Mouse (Mus musculus) forebrain, embryonic 16.5 days (tissue): ENCODE measurements at regions not wholly inside any gene's neighbourhood (a gene's known extent, or its start where the extent isn't known, plus 50 kb on each side); places are given as distances from the start of the nearest gene placed in this dataset.

Experiments
- ATAC-seq: fragments of 200-750 bp; cut with Nextera tagmentation; 2 replicates; pipeline ENCODE4 v1.8.0; 2017; ENCODE audit warnings: mild to moderate bottlenecking, moderate library complexity
- H3K27ac ChIP-seq: fragments of 300-500 bp; sonication (generic); 2 replicates; pipeline ENCODE4 v1.5.1; 2014; ENCODE audit warnings: low read length, control low read depth
- H3K27me3 ChIP-seq: fragments of 300-500 bp; sonication (generic); replicated peaks from 2 replicates; pipeline ENCODE4 v1.6.1; 2014; ENCODE audit warnings: low read length; ENCODE audit not compliant: control insufficient read depth, insufficient read depth
- H3K36me3 ChIP-seq: fragments of 300-500 bp; sonication (generic); 2 replicates; pipeline ENCODE4 v1.6.1; 2014; ENCODE audit not compliant: control insufficient read depth, insufficient read depth
- H3K4me1 ChIP-seq: fragments of 300-500 bp; sonication (generic); replicated peaks from 2 replicates; pipeline ENCODE4 v1.6.1; 2014; ENCODE audit warnings: low read length; ENCODE audit not compliant: control insufficient read depth, insufficient read depth
- H3K4me2 ChIP-seq: fragments of 300-500 bp; sonication (generic); 2 replicates; pipeline ENCODE4 v1.6.1; 2014; ENCODE audit warnings: mild to moderate bottlenecking, low read length, control low read depth
- H3K4me3 ChIP-seq: fragments of 300-500 bp; sonication (generic); replicated peaks from 2 replicates; pipeline ENCODE4 v1.5.1; 2014; ENCODE audit warnings: mild to moderate bottlenecking, low read length, control low read depth
- H3K9ac ChIP-seq: fragments of 300-500 bp; sonication (generic); replicated peaks from 2 replicates; pipeline ENCODE4 v1.6.1; 2014; ENCODE audit warnings: low read depth, low read length, control low read depth
- H3K9me3 ChIP-seq: fragments of 300-500 bp; sonication (generic); 2 replicates; pipeline ENCODE4 v1.6.1; 2016; ENCODE audit warnings: low read length; ENCODE audit not compliant: control insufficient read depth
- WGBS: fragments of 180-500 bp; shearing (Covaris S2); extraction: QIAGEN DNeasy Blood & Tissue Kit; methylation state at CpG from one replicate; pipeline ENCODE4 v1.1.7; 2014; 5-methylcytosine and 5-hydroxymethylcytosine counted together

- ATAC-seq = no peak
- H3K4me1 ChIP-seq = peaks cover 11% of the 10 kb centered on the region
- no peak overlapping the region for H3K9ac ChIP-seq
- no peaks in the 10 kb centered on the region for H3K27me3 ChIP-seq
- no peaks in the 10 kb centered on the region for H3K9me3 ChIP-seq
- H3K4me2 ChIP-seq = no peak overlapping the region
- WGBS = 94% methylated on average over 3 of the region's 3 CpGs
- no peaks in the 10 kb centered on the region for H3K36me3 ChIP-seq
- H3K4me3 ChIP-seq = no peak overlapping the region
- no peak overlapping the region for H3K27ac ChIP-seq
These were observed 291.0 kb downstream of the Pdcd6ip start for GRCm38 (mm10) chr9:113417106-113417505.

- Histone ChIP-seq H3K4me1 (peaks cover 11% of the 10 kb centered on the region), H3K27me3 (no peaks in the 10 kb centered on the region), H3K27ac (no peak overlapping the region), H3K9ac (0 out of 2 replicates have a peak overlapping the region, but pooled peaks have one; percentile 23), H3K4me3 (no peak overlapping the region), H3K4me2 (no peak overlapping the region), H3K36me3 (no peaks in the 10 kb centered on the region), H3K9me3 (no peaks in the 10 kb centered on the region)
- peak; percentile 52 for ATAC-seq
- WGBS = 13% methylated on average over 5 of the region's 5 CpGs
These were observed 292.5 kb downstream of the Pdcd6ip start for GRCm38 (mm10) chr9:113415511-113415931.

- Histone ChIP-seq H3K27me3 (no peaks in the 10 kb centered on the region), H3K4me3 (no peak overlapping the region), H3K9ac (no peak overlapping the region), H3K4me1 (peaks cover 11% of the 10 kb centered on the region), H3K36me3 (no peaks in the 10 kb centered on the region), H3K9me3 (no peaks in the 10 kb centered on the region), H3K27ac (no peak overlapping the region), H3K4me2 (no peak overlapping the region)
- 49% methylated on average over 1 of the region's 1 CpGs for WGBS
- no peak for ATAC-seq
These were observed 293.4 kb downstream of the Pdcd6ip start for GRCm38 (mm10) chr9:113414690-113415089.

GRCm38 (mm10) chr9:113413851-113414250 lies 294.2 kb downstream of the Pdcd6ip start:
- H3K9ac ChIP-seq = no peak overlapping the region

GRCm38 (mm10) chr9:113411638-113412037 lies 296.4 kb downstream of the Pdcd6ip start:
- 34% methylated on average over 4 of the region's 4 CpGs for WGBS
- H3K9ac ChIP-seq = no peak overlapping the region

More at GRCm38 (mm10) chr9:113413851-113414250, 294.2 kb downstream of the Pdcd6ip start:
- Histone ChIP-seq H3K4me3 (no peak overlapping the region), H3K36me3 (no peaks in the 10 kb centered on the region), H3K27me3 (no peaks in the 10 kb centered on the region), H3K9me3 (no peaks in the 10 kb centered on the region), H3K4me2 (no peak overlapping the region), H3K27ac (no peak overlapping the region), H3K4me1 (peaks cover 11% of the 10 kb centered on the region)
- no peak for ATAC-seq
- WGBS = 65% methylated on average over 3 of the region's 3 CpGs

GRCm38 (mm10) chr9:113408521-113408920 lies 299.5 kb downstream of the Pdcd6ip start:
- Histone ChIP-seq H3K4me2 (no peak overlapping the region), H3K4me3 (no peak overlapping the region), H3K9ac (no peak overlapping the region), H3K36me3 (no peaks in the 10 kb centered on the region), H3K27me3 (no peaks in the 10 kb centered on the region), H3K4me1 (no peaks in the 10 kb centered on the region), H3K9me3 (no peaks in the 10 kb centered on the region), H3K27ac (no peak overlapping the region)
- 88% methylated on average over 4 of the region's 4 CpGs for WGBS
- ATAC-seq = no peak

More at GRCm38 (mm10) chr9:113411638-113412037, 296.4 kb downstream of the Pdcd6ip start:
- H3K9me3 ChIP-seq = no peaks in the 10 kb centered on the region
- H3K4me2 ChIP-seq = no peak overlapping the region
- ATAC-seq = peak; percentile 65; the same call in 1 of the 2 replicates
- no peaks in the 10 kb centered on the region for H3K27me3 ChIP-seq
- H3K4me3 ChIP-seq = no peak overlapping the region
- H3K36me3 ChIP-seq = no peaks in the 10 kb centered on the region
- no peak overlapping the region for H3K27ac ChIP-seq
- H3K4me1 ChIP-seq = peaks cover 11% of the 10 kb centered on the region

GRCm38 (mm10) chr9:113394320-113394719 lies 313.7 kb downstream of the Pdcd6ip start:
- H3K4me1 ChIP-seq = no peaks in the 10 kb centered on the region
- no peaks in the 10 kb centered on the region for H3K27me3 ChIP-seq
- ATAC-seq = no peak
- no peaks in the 10 kb centered on the region for H3K36me3 ChIP-seq
- no peak overlapping the region for H3K27ac ChIP-seq
- H3K4me3 ChIP-seq = no peak overlapping the region
- WGBS = 86% methylated on average over 3 of the region's 3 CpGs
- no peak overlapping the region for H3K9ac ChIP-seq
- no peak overlapping the region for H3K4me2 ChIP-seq
- no peaks in the 10 kb centered on the region for H3K9me3 ChIP-seq

- Histone ChIP-seq H3K27me3 (no peaks in the 10 kb centered on the region), H3K9me3 (no peaks in the 10 kb centered on the region), H3K36me3 (no peaks in the 10 kb centered on the region), H3K4me1 (peaks cover 4% of the 10 kb centered on the region; the same call in 1 of the 2 replicates), H3K4me2 (no peak overlapping the region), H3K4me3 (no peak overlapping the region), H3K27ac (peak overlapping the region; percentile 50), H3K9ac (no peak overlapping the region)
- 75% methylated on average over 12 of the region's 12 CpGs for WGBS
- ATAC-seq = peak; percentile 54
These were observed 320.7 kb downstream of the Pdcd6ip start for GRCm38 (mm10) chr9:113387356-113387755.

GRCm38 (mm10) chr9:113381591-113382110 lies 326.4 kb downstream of the Pdcd6ip start:
- Histone ChIP-seq H3K9me3 (no peaks in the 10 kb centered on the region), H3K27me3 (no peaks in the 10 kb centered on the region), H3K4me3 (no peak overlapping the region), H3K4me1 (peaks cover 19% of the 10 kb centered on the region), H3K27ac (0 out of 2 replicates have a peak overlapping the region, but pooled peaks have one; percentile 0), H3K36me3 (no peaks in the 10 kb centered on the region), H3K4me2 (peak overlapping the region; percentile 25), H3K9ac (peak overlapping the region; percentile 3; the same call in 1 of the 2 replicates)
- WGBS = 13% methylated on average over 13 of the region's 13 CpGs
- no peak for ATAC-seq
